Mouse (Mus musculus) heart, postnatal 14 days (tissue): ENCODE data around the gene Pex5. TPM values are rescaled to one million over a fixed set of nuclear protein-coding genes. Genes with fewer than 3 reads are reported as not detected.
A peak's percentile ranks its signal among the peaks of the same experiment; 100 is the strongest.
"Not testable (repeated sequence)": the region's sequence is repeated elsewhere in the genome, so short reads cannot be mapped to it uniquely, and the experiment has no call there.

ENCODE experiments used
- DNase-seq, 2 experiments: peaks; one replicate each; pipeline ENCODE4 v3.0.0; 2021 to 2022
- intact Hi-C: fragments of 180-260 bp; cut with DNase I; formaldehyde crosslinking; loops from one replicate; pipeline ENCODE4 v1.15.1; 2025
- total RNA-seq, 2 experiments: library from RNA; stranded (reverse); gene quantifications; 2 replicates each; pipeline ENCODE4 v1.2.3; 2021

The Pex5 gene
- total RNA-seq, 2 experiments from 2014 or later: 26.9 to 27.4 TPM

GRCm38 (mm10) chr6:124430379-124430778 lies 15.5 kb upstream of the Pex5 start:
- DNase-seq: no peak
- intact Hi-C loops: no loop called here

DNA sequence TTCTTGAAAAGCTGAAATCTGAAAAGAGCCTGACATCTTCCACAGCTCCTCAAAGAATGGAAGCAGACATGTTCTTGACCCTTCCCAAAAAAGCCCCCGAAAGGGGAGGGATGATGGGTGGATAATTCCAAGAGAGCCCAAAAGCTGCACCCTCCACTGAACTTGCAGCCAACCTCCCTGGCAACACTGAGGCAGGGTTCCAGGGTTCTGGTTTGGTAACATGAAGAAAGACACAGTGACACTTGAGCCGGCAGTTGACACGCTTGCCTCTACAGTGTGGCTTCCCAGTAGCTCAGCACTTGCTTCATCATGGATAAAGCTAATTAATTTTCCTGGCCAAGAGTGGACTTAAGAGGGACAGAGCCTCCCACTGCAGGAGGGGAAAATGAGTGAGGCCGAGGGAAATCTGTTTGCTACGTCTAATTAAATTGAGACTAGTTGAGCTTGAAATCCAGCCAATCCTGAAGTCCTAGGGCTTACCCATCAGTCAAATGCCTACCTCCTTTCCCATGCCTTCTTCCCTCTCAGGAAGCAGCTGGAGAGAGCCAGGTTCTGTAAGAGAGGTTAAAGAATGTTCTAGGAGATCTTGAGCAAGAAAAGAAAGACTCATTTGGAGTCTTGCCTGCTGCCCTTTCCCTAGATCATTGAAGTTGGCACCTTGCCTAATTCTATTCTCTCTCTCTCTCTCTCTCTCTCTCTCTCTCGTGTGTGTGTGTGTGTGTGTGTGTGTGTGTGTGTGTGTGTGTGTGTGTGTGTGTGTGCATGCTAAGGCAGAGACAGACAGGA lies 13.1 kb upstream of the Pex5 start:
- DNase-seq: no peak
- intact Hi-C loops: no loop called here

DNA sequence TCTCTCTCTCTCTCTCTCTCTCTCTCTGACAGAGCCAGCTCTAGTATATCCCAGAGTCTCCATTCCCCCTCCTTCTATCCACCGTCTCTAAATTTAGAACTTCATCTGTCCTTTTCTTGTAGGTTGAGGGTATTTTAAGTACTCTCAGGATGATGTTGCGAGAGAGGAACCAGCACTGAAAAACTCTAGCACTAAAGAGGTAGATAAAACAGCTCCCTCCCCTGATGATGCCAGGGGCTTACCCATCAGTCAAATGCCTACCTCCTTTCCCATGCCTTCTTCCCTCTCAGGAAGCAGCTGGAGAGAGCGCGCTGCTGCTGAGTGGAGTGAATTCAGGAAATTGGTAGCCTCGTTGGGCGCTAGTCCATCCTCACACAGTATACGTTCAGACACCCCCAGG lies 12.4 kb upstream of the Pex5 start:
- intact Hi-C loops: no loop called here
- DNase-seq: no peak

- DNase-seq: no peak
- intact Hi-C loops: no loop called here
Observed at GRCm38 (mm10) chr6:124426604-124427003, 11.7 kb upstream of the Pex5 start.

DNA sequence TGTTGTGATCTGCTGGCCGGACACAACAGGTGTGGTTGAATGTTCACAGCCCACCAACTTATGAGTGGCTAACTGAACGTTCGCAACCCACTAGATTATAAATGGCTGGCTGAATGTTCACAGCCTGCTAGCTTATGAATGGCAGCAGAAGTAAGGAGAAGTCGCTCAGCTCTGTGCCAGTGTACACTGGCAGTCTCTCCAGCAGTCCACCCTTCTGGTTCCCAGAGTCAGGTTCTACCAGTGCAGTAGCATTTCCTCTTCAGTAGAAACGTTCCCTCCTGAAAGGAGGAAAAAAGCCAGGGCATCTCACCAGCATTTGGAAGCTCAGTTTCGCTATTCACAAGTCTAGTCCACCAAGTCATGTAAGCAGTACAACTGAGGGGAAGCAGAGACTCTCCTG lies 10.7 kb upstream of the Pex5 start:
- intact Hi-C loops: no loop called here
- no peak for DNase-seq

DNA sequence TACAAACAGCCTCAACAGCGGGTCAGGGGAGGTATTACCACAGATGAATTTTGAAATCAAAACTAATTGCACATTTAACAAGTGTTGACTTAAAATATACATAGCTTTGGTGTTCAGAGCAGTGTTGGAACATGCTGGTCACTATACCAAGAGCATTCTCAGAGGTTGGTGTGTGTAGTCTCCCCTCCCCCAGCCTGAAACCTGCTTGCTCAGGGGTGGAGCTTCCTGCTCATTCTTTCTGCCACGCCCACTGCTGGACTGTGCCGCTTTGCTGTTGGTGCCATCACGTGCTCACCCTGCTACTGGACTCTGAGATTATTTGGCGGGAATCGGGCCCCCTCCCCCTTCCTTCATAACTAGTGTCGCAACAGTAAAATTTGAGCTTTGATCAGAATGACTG lies 10.2 kb upstream of the Pex5 start:
- intact Hi-C loops, DNase-seq: not testable (repeated sequence)

GRCm38 (mm10) chr6:124424068-124424498 lies 9.2 kb upstream of the Pex5 start:
- intact Hi-C loops: no loop called here
- DNase-seq: no peak

DNA sequence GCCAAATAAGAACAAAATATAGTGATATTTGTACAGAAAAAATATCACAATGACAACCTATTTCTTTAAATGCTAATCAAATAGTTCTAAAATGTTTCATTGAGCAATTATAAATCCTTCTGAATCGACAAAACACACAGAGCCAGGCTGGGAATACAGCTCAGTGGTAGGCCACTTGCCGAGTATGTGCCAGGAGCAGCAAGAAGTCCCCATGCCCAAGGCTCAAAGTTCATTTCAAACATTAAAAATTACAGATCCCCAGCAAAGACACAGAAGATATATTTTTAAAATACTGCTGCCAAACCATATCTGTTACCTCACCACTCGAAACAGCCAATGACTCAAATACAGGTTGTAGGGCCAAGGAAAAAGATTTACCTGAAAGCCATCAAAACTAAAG lies 3.8 kb upstream of the Pex5 start:
- DNase-seq: no peak
- intact Hi-C loops: loop anchor here (10.0 kb wide), 1 partner anchor 1594 kb away; no protein-coding TSS in a partner anchor

GRCm38 (mm10) chr6:124415347-124416088 lies 651 bp upstream of the Pex5 start:
- intact Hi-C loops: loop anchor here (10.0 kb wide), 1 partner anchor 1591 kb away; no protein-coding TSS in a partner anchor
- peak; percentile 77 to 82 for DNase-seq

DNA sequence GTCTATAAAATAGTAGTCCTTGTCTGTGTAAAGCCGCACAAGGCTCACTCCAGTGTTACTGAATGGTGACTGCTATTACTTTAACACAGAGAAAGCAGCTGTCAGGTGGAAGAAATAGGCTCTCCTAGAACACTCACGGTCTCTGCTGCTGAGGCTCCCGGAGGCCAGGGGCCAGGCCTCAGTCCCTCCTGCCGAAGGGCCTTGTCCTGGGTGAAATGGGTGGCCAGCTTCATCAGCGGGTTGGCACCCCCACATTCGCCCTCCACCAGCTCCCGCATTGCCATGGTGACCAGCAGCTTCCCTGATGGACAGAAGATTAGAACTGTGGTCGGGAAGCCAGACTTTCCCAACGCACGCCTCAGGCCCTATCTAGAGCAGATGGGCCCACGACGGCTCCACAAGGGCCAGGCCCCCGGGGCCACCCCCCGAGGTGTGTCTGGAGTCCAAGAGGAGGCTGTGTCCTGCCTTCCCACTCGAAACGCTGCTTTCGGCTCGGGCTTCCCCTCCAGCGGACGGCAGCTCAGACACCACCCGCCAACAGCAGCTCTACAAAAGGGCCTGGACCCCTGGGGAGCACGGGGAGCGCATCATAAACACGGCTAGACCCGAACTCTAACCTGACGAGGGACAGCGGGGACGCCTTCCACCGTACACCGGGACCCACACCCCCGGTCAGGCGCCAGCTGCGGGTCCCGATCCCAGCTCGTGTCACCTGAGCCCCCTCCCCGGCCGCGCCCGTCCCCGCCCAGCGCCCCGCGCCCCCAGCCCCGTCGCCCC lies 529 bp downstream of the Pex5 start:
- DNase-seq: peak; percentile 44 to 50
- intact Hi-C loops: loop anchor here (10.0 kb wide), 1 partner anchor 1590 kb away; no protein-coding TSS in a partner anchor

DNA sequence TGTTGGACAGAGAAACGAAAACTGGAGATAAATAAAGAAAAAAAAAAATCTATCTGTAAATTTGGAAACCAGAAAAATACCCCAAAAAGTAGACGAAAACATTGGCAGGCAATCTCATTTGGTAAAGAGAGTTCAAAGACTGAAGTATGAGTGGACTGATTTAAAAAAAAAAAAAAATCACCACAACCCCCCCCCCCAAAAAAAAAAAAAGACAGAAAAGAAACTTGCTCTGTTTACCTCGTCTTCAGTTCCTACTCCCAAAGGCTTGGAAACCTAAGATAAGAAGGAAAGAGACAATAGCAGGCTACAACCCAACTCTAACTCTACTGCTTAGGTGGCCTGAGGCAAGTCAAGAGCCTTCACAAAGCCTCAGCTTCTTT lies 1.1 kb downstream of the Pex5 start:
- no peak for DNase-seq
- intact Hi-C loops: loop anchor here (10.0 kb wide), 1 partner anchor 1589 kb away; no protein-coding TSS in a partner anchor

DNA sequence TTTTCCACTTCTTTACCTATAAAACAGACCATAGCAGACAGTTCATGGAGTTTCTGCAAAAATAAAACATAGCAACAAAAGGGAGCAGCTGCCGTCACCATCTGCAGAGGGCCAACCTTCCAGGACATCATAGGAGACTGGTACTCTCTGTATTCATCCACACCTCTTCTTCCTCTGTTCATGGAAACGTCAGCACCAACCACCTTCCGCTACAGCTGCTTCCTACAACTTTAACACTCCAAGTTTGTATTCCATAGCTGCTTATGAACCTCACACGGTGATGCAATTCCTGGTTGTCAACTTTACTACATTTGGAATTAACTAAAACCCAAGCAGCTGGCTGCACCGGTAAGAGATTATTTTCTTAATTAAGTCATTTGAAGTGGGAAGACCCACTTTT lies 6.5 kb downstream of the Pex5 start:
- intact Hi-C loops: no loop called here
- DNase-seq: no peak

DNA sequence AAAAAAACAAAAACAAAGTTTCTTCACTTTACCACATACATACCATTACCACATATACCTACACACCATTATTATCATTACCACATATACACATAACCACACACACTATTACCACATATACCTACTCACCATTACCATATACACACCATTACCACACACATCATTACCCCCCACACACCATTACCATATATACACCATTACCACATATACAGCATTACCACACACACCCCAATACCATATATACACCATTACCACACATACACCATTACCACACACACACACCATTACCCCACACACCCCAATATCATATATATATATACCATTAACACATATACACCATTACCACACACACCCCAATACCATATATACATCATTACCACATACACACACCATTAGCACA lies 7.7 kb downstream of the Pex5 start:
- DNase-seq: no peak
- intact Hi-C loops: no loop called here

DNA sequence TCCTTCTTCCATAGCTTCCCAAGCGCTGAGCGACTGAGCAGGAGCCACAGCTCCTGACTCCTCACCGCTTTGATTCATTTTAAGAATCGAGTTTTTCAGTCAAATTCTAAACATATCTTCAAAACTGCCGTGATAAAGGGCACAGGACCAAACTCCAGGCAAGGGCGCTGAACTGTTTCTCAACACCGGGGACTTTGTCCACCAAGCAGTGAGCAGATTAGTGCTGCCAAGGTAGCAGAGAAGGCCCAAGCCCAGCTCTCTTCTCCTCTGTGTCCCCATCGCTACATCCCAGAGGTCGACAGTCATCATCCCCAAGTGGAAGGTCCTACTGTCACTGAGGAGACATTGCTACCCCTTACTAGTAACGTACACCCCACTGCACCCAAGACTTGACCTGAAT lies 8.5 kb downstream of the Pex5 start:
- DNase-seq: no peak
- intact Hi-C loops: no loop called here

- intact Hi-C loops: no loop called here
- no peak for DNase-seq
Observed at GRCm38 (mm10) chr6:124399738-124400137, 15.1 kb downstream of the Pex5 start.

GRCm38 (mm10) chr6:124394991-124395390 lies 19.9 kb downstream of the Pex5 start:
- DNase-seq, intact Hi-C loops: not testable (repeated sequence)

- intact Hi-C loops: no loop called here
- DNase-seq: no peak
Observed at GRCm38 (mm10) chr6:124380142-124380541, 34.7 kb downstream of the Pex5 start.

GRCm38 (mm10) chr6:124379331-124379730 lies 35.5 kb downstream of the Pex5 start:
- intact Hi-C loops: loop anchor here (1.0 to 2.0 kb wide), 2 partner anchors 117 to 451 kb away; no protein-coding TSS in a partner anchor
- peak; percentile 56 to 70 for DNase-seq

GRCm38 (mm10) chr6:124377494-124378255 lies 37.2 kb downstream of the Pex5 start:
- intact Hi-C loops: loop anchor here (2.0 kb wide), 1 partner anchor 449 kb away; no protein-coding TSS in a partner anchor

DNA sequence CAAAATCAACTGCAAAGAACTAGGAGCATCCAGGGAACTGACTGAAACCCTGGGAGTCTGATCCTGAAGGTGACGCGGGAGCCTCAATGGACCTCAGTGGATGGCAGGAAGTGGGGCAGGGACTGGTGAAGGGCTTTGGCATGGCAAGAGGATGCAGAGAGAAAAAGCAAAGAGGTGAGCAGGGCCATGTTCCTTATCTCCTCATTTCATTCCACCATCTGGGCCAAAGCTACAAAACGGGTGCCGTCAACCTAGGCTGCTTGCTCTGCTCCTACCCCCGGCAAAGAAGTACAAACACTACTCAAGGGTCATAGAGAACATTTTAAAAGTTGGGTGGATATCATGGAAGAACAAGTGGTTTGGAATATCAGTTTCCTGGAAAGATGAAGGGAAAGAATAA lies 38.6 kb downstream of the Pex5 start:
- intact Hi-C loops: no loop called here
- DNase-seq: no peak

More at GRCm38 (mm10) chr6:124377494-124378255, 37.2 kb downstream of the Pex5 start:
- no peak for DNase-seq
